Mouse (Mus musculus) MEL (cell line): ENCODE data around the gene Hoxc4. TPM values are rescaled to one million over a fixed set of nuclear protein-coding genes. Genes with fewer than 3 reads are reported as not detected.
A peak's percentile ranks its signal among the peaks of the same experiment; 100 is the strongest.

Experiments
- DNase-seq: peaks from one replicate; pipeline ENCODE4 v3.0.0; 2011; ENCODE audit warnings: low read depth, low spot score
- H3K27ac ChIP-seq: 2 replicates; pipeline ENCODE4 v1.5.1; 2012; ENCODE audit warnings: low read depth, mild to moderate bottlenecking, control low read depth, low read length, moderate library complexity; ENCODE audit not compliant: control insufficient read depth
- H3K27me3 ChIP-seq, 2 experiments: fragments of 150-350 bp in 1 of 2; sonication (generic) in 1 of 2; 2 replicates each; pipeline ENCODE4 v1.6.1; 2012; ENCODE audit warnings: low read length in 2 of 2, mild to moderate bottlenecking in 2 of 2, improper control_type of control experiment in 1 of 2, moderate library complexity in 1 of 2; ENCODE audit not compliant: insufficient read depth in 2 of 2, control insufficient read depth in 1 of 2
- H3K36me3 ChIP-seq, 2 experiments: 2 replicates each; pipeline ENCODE4 v1.6.1; 2012 to 2014; ENCODE audit warnings: low read length in 2 of 2, improper control_type of control experiment in 1 of 2, inconsistent platforms in 1 of 2, mild to moderate bottlenecking in 1 of 2; ENCODE audit not compliant: insufficient read depth in 2 of 2, control insufficient read depth in 1 of 2
- H3K4me1 ChIP-seq, 2 experiments: fragments of 150-350 bp in 1 of 2; sonication (generic) in 1 of 2; 2 replicates each; pipeline ENCODE4 v1.6.1; 2012; ENCODE audit warnings: low read length in 2 of 2, improper control_type of control experiment in 1 of 2, mild to moderate bottlenecking in 1 of 2; ENCODE audit not compliant: insufficient read depth in 2 of 2, control insufficient read depth in 1 of 2
- H3K4me3 ChIP-seq, 2 experiments: fragments of 150-350 bp in 1 of 2; sonication (generic) in 1 of 2; 2 replicates each; pipeline ENCODE4 v1.5.1; 2012; ENCODE audit warnings: low read depth in 2 of 2, low read length in 2 of 2, mild to moderate bottlenecking in 2 of 2, moderate library complexity in 2 of 2, control low read depth in 1 of 2, improper control_type of control experiment in 1 of 2; ENCODE audit not compliant: control insufficient read depth in 1 of 2, insufficient read depth in 1 of 2
- H3K79me2 ChIP-seq: 2 replicates; pipeline ENCODE4 v1.6.1; 2012; ENCODE audit warnings: mild to moderate bottlenecking, low read length, moderate library complexity; ENCODE audit not compliant: control insufficient read depth, poor library complexity, insufficient read depth
- H3K9ac ChIP-seq: 2 replicates; pipeline ENCODE4 v1.6.1; 2012; ENCODE audit warnings: low read depth, mild to moderate bottlenecking, control low read depth, low read length, moderate library complexity; ENCODE audit not compliant: control insufficient read depth, poor library complexity, severe bottlenecking
- H3K9me3 ChIP-seq: fragments of 150-350 bp; sonication (generic); replicated peaks from 2 replicates; pipeline ENCODE4 v1.6.1; 2012; ENCODE audit warnings: mild to moderate bottlenecking, low read length, improper control_type of control experiment, moderate library complexity; ENCODE audit not compliant: insufficient read depth
- BHLHE40 ChIP-seq: IDR thresholded peaks from 2 replicates; pipeline ENCODE4 v1.6.1; 2012; ENCODE audit warnings: low read depth, mild to moderate bottlenecking, inconsistent platforms, low read length, improper control_type of control experiment, borderline replicate concordance
- CHD1 ChIP-seq: IDR thresholded peaks from 2 replicates; pipeline ENCODE4 v1.6.1; 2012; ENCODE audit warnings: low read depth, mild to moderate bottlenecking, inconsistent platforms, low read length, improper control_type of control experiment
- CTCF ChIP-seq, 3 experiments: IDR thresholded peaks in 2 of 3; conservative IDR thresholded peaks in 1 of 3; 2 replicates each; pipeline ENCODE4 v1.5.1; 2011 to 2012; ENCODE audit warnings: low read length in 3 of 3, low read depth in 2 of 3, mild to moderate bottlenecking in 2 of 3, improper control_type of control experiment in 1 of 3, inconsistent platforms in 1 of 3, mixed read lengths in 1 of 3, moderate library complexity in 1 of 3; ENCODE audit not compliant: control insufficient read depth in 1 of 3, insufficient read depth in 1 of 3, poor library complexity in 1 of 3, severe bottlenecking in 1 of 3
- E2F4 ChIP-seq: IDR thresholded peaks from 2 replicates; pipeline ENCODE4 v1.6.1; 2011; ENCODE audit warnings: low read depth, low read length, improper control_type of control experiment, borderline replicate concordance
- ELF1 ChIP-seq: IDR thresholded peaks from 2 replicates; pipeline ENCODE4 v1.6.1; 2014; ENCODE audit warnings: low read depth, mild to moderate bottlenecking, inconsistent platforms, low read length, improper control_type of control experiment, moderate library complexity
- ETS1 ChIP-seq: IDR thresholded peaks from 2 replicates; pipeline ENCODE4 v1.6.1; 2012; ENCODE audit warnings: low read depth, mild to moderate bottlenecking, inconsistent platforms, low read length, improper control_type of control experiment, moderate library complexity
- GABPA ChIP-seq: IDR thresholded peaks from 2 replicates; pipeline ENCODE4 v1.6.1; 2012; ENCODE audit warnings: low read depth, mild to moderate bottlenecking, inconsistent platforms, low read length, improper control_type of control experiment, moderate library complexity
- GATA1 ChIP-seq: IDR thresholded peaks from 2 replicates; pipeline ENCODE4 v1.6.1; 2011; ENCODE audit warnings: low read depth, low read length, improper control_type of control experiment
- HCFC1 ChIP-seq: IDR thresholded peaks from 2 replicates; pipeline ENCODE4 v1.6.1; 2012; ENCODE audit warnings: low read depth, mild to moderate bottlenecking, inconsistent platforms, low read length, improper control_type of control experiment, moderate library complexity
- JUND ChIP-seq: IDR thresholded peaks from 2 replicates; pipeline ENCODE4 v1.6.1; 2011; ENCODE audit warnings: low read depth, mild to moderate bottlenecking, improper control_type of control experiment, low read length
- KAT2A ChIP-seq: conservative IDR thresholded peaks from 2 replicates; pipeline ENCODE4 v1.6.1; 2012; ENCODE audit warnings: low read depth, low read length, improper control_type of control experiment, inconsistent platforms
- MAZ ChIP-seq: IDR thresholded peaks from 2 replicates; pipeline ENCODE4 v1.6.1; 2012; ENCODE audit warnings: low read depth, mild to moderate bottlenecking, inconsistent platforms, low read length, improper control_type of control experiment
- MEF2A ChIP-seq: IDR thresholded peaks from 2 replicates; pipeline ENCODE4 v1.6.1; 2014; ENCODE audit warnings: low read depth, mild to moderate bottlenecking, inconsistent platforms, low read length, improper control_type of control experiment; ENCODE audit not compliant: poor library complexity, insufficient replicate concordance, severe bottlenecking; ENCODE audit errors: extremely low read depth
- MXI1 ChIP-seq: IDR thresholded peaks from 2 replicates; pipeline ENCODE4 v1.6.1; 2011; ENCODE audit warnings: mild to moderate bottlenecking, low read depth, low read length, improper control_type of control experiment
- MYB ChIP-seq: IDR thresholded peaks from 2 replicates; pipeline ENCODE4 v1.6.1; 2011; ENCODE audit warnings: mild to moderate bottlenecking, low read depth, low read length, improper control_type of control experiment
- MYC ChIP-seq: IDR thresholded peaks from 2 replicates; pipeline ENCODE4 v1.6.1; 2011; ENCODE audit warnings: low read depth, mild to moderate bottlenecking, low read length, improper control_type of control experiment, moderate library complexity
- NELFE ChIP-seq: IDR thresholded peaks from 2 replicates; pipeline ENCODE4 v1.6.1; 2011; ENCODE audit warnings: low read depth, low read length, improper control_type of control experiment
- NRF1 ChIP-seq: IDR thresholded peaks from 2 replicates; pipeline ENCODE4 v1.6.1; 2014; ENCODE audit warnings: low read depth, mild to moderate bottlenecking, inconsistent platforms, low read length, improper control_type of control experiment, moderate library complexity; ENCODE audit not compliant: poor library complexity, insufficient read depth, severe bottlenecking
- POLR2AphosphoS5 ChIP-seq: IDR thresholded peaks from 2 replicates; pipeline ENCODE4 v1.6.1; 2012; ENCODE audit warnings: low read depth, borderline replicate concordance, mild to moderate bottlenecking, inconsistent platforms, low read length, moderate library complexity, mixed read lengths
- RAD21 ChIP-seq: IDR thresholded peaks from 2 replicates; pipeline ENCODE4 v1.6.1; 2011; ENCODE audit warnings: mild to moderate bottlenecking, low read depth, low read length, improper control_type of control experiment
- SIN3A ChIP-seq: IDR thresholded peaks from 2 replicates; pipeline ENCODE4 v1.6.1; 2012; ENCODE audit warnings: low read length, improper control_type of control experiment, inconsistent platforms
- SMC3 ChIP-seq: IDR thresholded peaks from 2 replicates; pipeline ENCODE4 v1.6.1; 2011; ENCODE audit warnings: low read depth, low read length, improper control_type of control experiment
- TAL1 ChIP-seq: IDR thresholded peaks from 2 replicates; pipeline ENCODE4 v1.6.1; 2012; ENCODE audit warnings: mild to moderate bottlenecking, inconsistent platforms, low read length, moderate library complexity, mixed read lengths
- TBP ChIP-seq: IDR thresholded peaks from 2 replicates; pipeline ENCODE4 v1.8.0; 2011; ENCODE audit warnings: low read depth, low read length, improper control_type of control experiment
- UBTF ChIP-seq: IDR thresholded peaks from 2 replicates; pipeline ENCODE4 v1.6.1; 2012; ENCODE audit warnings: low read depth, mild to moderate bottlenecking, inconsistent platforms, low read length, improper control_type of control experiment, moderate library complexity, borderline replicate concordance; ENCODE audit not compliant: insufficient read depth
- USF1 ChIP-seq: IDR thresholded peaks from 2 replicates; pipeline ENCODE4 v1.6.1; 2014; ENCODE audit warnings: low read depth, mild to moderate bottlenecking, inconsistent platforms, low read length, improper control_type of control experiment, moderate library complexity
- USF2 ChIP-seq, 2 experiments: IDR thresholded peaks; 2 replicates each; pipeline ENCODE4 v1.6.1; 2011 to 2012; ENCODE audit warnings: improper control_type of control experiment in 2 of 2, low read length in 2 of 2, borderline replicate concordance in 1 of 2, inconsistent platforms in 1 of 2, low read depth in 1 of 2, mild to moderate bottlenecking in 1 of 2; ENCODE audit not compliant: insufficient read depth in 1 of 2
- ZC3H11A ChIP-seq: IDR thresholded peaks from 2 replicates; pipeline ENCODE4 v1.6.1; 2012; ENCODE audit warnings: low read depth, mild to moderate bottlenecking, inconsistent platforms, low read length, improper control_type of control experiment
- ZKSCAN1 ChIP-seq: IDR thresholded peaks from 2 replicates; pipeline ENCODE4 v1.6.1; 2012; ENCODE audit warnings: low read depth, mild to moderate bottlenecking, inconsistent platforms, low read length, improper control_type of control experiment, moderate library complexity
- ZMIZ1 ChIP-seq: IDR thresholded peaks from 2 replicates; pipeline ENCODE4 v1.6.1; 2012; ENCODE audit warnings: low read depth, mild to moderate bottlenecking, inconsistent platforms, low read length, improper control_type of control experiment, moderate library complexity
- polyA plus RNA-seq, 2 experiments: library from polyadenylated mRNA; stranded (reverse) in 1 of 2; unstranded in 1 of 2; fragments of >175 nt in 1 of 2; fragments of >200 nt in 1 of 2; gene quantifications; 2 replicates each; pipeline versions ENCODE4 v1.2.1 to v1.2.4; 2012; ENCODE audit warnings: low replicate concordance in 2 of 2, low read depth in 1 of 2; ENCODE audit not compliant: insufficient read length in 2 of 2, insufficient read depth in 1 of 2, missing spikeins in 1 of 2
- total RNA-seq: library from RNA; depleted of rRNA; stranded (reverse); fragments of 300-350 nt; gene quantifications from 2 replicates; pipeline ENCODE4 v1.2.3, GENCODE M21; 2012

Hoxc4 gene
- total and polyA plus RNA-seq, 3 experiments, result 2.6 to 9.4 TPM; not detected in 1

DNA sequence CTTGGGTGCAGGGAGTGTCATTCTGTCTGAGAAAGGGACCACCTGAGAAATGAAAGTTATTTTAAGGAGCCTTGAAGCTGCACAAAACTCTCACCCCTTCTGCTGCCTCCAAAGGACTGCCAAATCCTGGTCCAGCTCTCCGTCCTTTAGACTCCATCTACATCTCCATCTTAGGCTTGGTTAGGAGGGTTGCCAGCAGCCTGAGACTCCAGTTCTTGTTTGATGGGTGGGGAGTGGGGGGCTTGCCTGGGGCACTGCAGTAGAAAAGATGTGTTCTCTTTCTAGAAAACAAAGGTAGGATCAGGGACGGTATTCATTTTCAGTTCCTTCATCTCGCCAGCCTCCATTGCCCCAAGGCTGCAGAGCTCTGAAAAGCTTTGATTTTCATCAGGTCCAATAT is 21.3 kb upstream of the Hoxc4 start:
- Histone ChIP-seq H3K9me3 (no peaks in the 10 kb centered on the region), H3K27me3 (no peaks in the 10 kb centered on the region), H3K79me2 (peaks cover 24% of the 10 kb centered on the region), H3K4me1 (peaks cover 9 to 25% of the 10 kb centered on the region in 2 experiments), H3K9ac (peak overlapping the region; percentile 98), H3K4me3 (peak overlapping the region; percentile 68), H3K27ac (peak overlapping the region; percentile 99), H3K36me3 (peaks cover 0 to 23% of the 10 kb centered on the region in 2 experiments; a peak in 2 of 4 replicates)
- TF ChIP-seq ZMIZ1, result no peak
- TF ChIP-seq MAZ, result peak; percentile 43; the same call in 1 of the 2 replicates
- peak; percentile 11; the same call in 1 of the 2 replicates for TF ChIP-seq MXI1
- peak; percentile 57 for DNase-seq

DNA sequence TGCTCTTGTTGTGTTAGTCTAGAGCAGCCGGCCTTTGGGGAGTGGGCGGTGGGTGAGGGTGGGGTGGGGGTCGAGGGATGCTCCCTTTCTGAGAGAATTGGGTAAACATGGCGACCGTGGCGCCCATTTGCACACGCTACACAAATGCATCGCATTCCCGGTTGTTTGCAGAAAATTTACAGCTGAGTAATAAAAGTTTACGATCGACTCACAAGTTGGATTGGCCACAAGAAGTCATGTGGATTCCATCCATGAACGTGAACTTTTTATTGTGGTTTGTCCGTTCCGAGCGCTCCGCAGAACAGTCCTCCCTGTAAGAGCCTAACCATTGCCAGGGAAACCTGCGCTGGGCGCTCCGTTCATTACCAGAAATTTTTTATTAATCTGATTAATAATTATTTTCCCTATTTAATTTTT is 20.8 kb upstream of the Hoxc4 start, which contains the start of gene Hoxc6:
TSS of gene Hoxc6 (plus strand) at position 319 of the 417 bp plus-strand sequence.
- peaks cover 24% of the 10 kb centered on the region for H3K79me2 ChIP-seq
- H3K36me3 ChIP-seq, result peaks cover 0 to 25% of the 10 kb centered on the region in 2 experiments; a peak in 2 of 4 replicates
- peak within 1 kb of the TSS; percentile 99 for H3K27ac ChIP-seq
- no peaks in the 10 kb centered on the region for H3K9me3 ChIP-seq
- peak; percentile 85 for DNase-seq
- H3K4me3 ChIP-seq, result peak within 1 kb of the TSS; percentile 68
- no peaks in the 10 kb centered on the region for H3K27me3 ChIP-seq
- H3K9ac ChIP-seq, result peak within 1 kb of the TSS; percentile 98
- peaks cover 11 to 30% of the 10 kb centered on the region in 2 experiments for H3K4me1 ChIP-seq
- TF ChIP-seq POLR2AphosphoS5 (no peak), UBTF (peak; percentile 88; the same call in 1 of the 2 replicates), ZC3H11A (no peak), BHLHE40 (no peak), GABPA (no peak), NRF1 (no peak), TAL1 (no peak), E2F4 (no peak; the same call in 1 of the 2 replicates), MYB (no peak), NELFE (no peak), CHD1 (no peak; the same call in 1 of the 2 replicates), CTCF (IDR thresholded peaks at IDR 0.05 in 2 of 3, conservative IDR thresholded peaks at IDR 0.05 in 1 of 3; ENCODE audit: control insufficient read depth in 1 of 3, insufficient read depth in 1 of 3, low read depth in 2 of 3, low read length in 3 of 3, poor library complexity in 1 of 3, severe bottlenecking in 1 of 3) (no peak), USF1 (peak; percentile 75), ZKSCAN1 (no peak), MAZ (0 out of 2 replicates have a peak, but pooled peaks have one; percentile 21), USF2 (IDR thresholded peaks at IDR 0.05; ENCODE audit: borderline replicate concordance in 1 of 2, insufficient read depth in 1 of 2, low read depth in 1 of 2, low read length in 2 of 2) (no peak), HCFC1 (no peak), TBP (peak; percentile 81), SMC3 (no peak), MXI1 (peak; percentile 9), GATA1 (no peak), ELF1 (no peak), RAD21 (no peak), KAT2A (no peak), MYC (peak; percentile 17; the same call in 1 of the 2 replicates), JUND (no peak), SIN3A (no peak; the same call in 1 of the 2 replicates), ETS1 (peak; percentile 64; the same call in 1 of the 2 replicates), MEF2A (no peak)
